Mouse (Mus musculus): Measurements from ENCODE around the gene Cdk9. TPM values are rescaled to one million over a fixed set of nuclear protein-coding genes. Genes with fewer than 3 reads are reported as not detected.

Gene Cdk9
- total RNA-seq, 4 experiments from 2014 or later, result 17.0 to 22.2 (median 20.8) TPM

DNA sequence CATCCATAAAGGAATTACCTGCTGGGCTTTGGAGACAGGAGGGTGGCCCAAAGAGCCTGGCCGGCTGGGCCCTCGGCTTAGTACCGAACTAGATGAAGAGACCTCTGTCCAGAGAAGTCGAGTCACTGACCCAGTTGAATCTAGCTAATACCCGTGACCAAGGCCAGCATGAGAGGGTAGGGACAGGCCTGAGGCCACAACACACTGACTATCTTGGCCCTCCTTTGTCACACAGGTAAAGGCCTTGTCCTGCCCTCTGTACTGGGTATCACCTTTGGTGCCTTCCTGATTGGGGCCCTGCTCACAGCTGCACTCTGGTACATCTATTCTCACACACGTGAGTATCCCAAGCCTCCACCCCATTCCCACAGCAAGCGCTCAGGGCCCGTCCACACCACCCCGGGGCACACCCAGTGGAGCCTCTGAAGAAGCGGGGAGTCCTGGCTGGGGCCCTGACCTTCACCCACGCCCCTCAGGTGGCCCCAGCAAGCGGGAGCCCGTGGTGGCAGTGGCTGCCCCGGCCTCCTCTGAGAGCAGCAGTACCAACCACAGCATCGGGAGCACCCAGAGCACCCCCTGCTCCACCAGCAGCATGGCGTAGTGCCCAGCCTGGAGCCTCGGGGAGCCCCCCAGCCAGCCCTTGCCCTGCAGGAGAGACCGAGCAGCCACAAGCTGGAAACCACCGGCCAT, 31.8 kb downstream of the Cdk9 start:
- no peak for DNase-seq (ENCODE audit: low spot score in 2 of 2)

DNA sequence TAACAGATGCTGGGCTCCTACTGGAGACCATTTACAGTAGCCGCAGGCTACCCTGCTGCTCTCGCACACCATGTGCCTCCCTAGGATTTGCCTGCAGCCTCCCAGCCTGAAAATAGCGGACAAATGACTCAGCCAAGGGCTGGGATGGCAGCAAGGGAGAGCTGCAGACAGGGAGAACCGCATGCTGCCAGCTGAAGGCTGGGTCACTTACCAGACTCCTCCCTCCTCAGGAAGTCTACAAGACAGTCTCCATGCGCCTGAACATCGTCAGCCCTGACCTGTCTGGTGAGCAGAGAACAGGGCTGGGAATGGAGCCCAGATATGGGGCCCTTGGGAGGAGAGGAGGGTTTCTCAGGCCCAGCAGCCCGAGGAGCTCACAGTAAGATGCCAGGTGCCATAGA, 32.8 kb downstream of the Cdk9 start:
- peak in 1 of 2 experiments; percentile 41 for DNase-seq (ENCODE audit: low spot score in 2 of 2)

DNA sequence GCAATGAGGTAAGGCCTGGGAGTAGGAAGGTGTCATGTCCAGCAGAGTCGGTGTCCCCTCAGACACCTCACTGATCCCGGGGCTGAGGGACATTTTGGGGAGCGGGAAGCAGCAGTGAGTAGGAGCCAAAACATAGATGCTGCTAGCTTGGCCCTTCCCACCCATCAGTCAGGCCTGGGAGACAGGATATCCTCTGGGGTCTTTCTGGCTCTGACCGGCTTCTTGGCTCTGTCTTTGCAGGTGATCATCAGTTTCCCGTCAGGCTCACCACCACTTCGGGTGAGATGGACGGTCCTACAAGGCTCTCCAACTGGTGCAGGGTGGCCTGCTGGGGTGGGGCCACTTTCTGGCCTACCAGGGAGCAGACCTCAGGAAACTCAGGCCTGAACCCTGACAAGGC, 35.2 kb downstream of the Cdk9 start:
- DNase-seq (ENCODE audit: low spot score in 2 of 2), result no peak

DNA sequence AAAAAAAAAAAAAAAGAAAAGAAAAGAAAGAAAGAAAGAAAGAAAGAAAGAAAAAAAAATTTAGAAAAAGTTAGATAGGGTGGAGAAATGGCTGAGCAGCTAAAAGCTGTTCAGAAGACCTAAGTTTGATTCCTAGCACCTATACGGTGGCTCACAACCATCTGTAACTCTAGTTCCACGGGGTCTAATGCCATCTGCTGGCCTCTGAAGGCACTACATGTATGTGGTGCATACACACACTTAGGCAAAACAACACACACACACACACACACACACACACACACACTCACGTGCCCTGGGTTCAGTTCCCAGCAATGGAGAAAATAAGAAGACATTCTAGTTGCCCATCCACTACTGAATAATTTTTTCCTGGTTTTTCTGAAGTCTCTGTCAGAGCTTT, 36.1 kb downstream of the Cdk9 start:
- no peak for DNase-seq (ENCODE audit: low spot score in 2 of 2)

DNA sequence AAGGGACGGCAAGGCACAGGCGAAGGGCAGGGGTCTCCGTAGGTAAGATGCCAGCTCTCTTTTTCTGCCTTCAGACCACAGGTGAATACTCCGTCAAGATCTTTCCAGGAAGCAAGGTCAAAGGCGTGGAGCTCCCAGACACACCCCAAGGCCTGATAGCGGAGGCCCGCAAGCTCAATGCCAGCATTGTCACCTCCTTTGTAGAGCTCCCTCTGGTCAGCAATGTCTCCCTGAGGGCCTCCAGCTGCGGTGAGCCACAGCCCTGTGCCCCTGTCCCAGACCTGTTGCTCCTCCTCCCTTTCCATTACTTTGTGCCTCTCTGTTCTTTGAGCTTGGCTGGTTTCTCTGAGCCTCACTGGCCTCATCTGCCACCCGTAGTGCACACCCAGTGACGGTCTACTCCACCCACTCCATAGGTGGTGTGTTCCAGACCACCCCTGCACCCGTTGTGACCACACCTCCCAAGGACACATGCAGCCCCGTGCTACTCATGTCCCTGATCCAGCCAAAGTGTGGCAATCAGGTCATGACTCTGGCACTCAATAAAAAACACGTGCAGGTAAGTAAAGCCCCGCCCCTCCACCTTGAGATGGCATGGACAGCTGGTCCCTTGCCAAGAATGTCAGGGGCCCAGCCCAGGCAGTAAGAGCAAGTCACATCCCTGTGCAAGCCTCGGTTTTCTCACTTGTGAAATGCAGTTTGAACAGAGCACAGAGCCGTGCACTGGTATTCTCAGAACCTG, 39.5 kb downstream of the Cdk9 start:
- no peak for DNase-seq (ENCODE audit: low spot score in 2 of 2)

DNA sequence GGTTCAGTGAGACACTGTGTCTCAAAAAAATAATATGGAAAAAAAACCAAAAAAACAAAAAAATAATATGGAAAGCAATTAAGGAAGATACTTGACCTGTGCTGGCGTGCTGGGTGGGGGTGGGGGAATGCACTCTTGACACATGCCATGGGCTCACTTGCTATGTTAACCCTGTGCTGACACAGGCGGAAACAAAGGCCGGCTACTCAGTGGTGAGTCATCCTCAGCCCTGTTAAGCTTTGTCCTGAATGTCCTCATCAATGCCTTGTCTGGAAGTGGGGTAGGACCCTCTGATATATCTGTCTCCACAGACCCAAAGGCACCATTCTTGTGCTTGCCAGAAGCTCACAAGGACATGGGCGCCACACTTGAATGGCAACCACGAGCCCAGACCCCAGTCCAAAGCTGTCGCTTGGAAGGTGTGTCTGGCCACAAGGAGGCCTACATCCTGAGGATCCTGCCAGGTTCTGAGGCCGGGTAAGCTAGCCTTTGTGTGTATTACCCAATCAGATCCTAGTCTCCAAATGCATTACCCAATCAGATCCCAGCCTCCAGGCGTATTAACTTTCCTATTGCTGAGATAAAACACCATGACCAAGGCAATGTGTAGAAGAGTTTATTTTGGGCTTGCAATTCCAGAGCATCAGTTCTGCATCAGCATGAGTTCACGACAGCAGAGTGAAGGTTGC, 40.8 kb downstream of the Cdk9 start:
- no peak for DNase-seq (ENCODE audit: low spot score in 2 of 2)

DNA sequence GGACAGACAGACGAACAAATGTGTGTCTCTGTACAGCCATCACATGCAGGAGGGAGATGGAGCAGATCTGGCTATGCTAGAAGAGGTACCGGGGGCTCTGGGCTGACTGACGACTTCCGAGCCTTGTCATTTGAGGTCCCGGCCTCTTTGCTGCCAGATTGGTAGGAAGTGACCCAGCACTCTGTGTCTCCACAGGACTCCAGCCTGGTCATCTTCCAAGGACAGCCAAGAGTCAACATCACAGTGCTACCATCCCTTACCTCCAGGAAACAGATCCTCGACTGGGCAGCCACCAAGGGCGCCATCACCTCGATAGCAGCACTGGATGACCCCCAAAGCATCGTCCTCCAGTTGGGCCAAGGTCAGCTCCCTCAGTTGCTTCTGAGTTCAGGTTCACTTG, 41.7 kb downstream of the Cdk9 start:
- no peak for DNase-seq (ENCODE audit: low spot score in 2 of 2)

DNA sequence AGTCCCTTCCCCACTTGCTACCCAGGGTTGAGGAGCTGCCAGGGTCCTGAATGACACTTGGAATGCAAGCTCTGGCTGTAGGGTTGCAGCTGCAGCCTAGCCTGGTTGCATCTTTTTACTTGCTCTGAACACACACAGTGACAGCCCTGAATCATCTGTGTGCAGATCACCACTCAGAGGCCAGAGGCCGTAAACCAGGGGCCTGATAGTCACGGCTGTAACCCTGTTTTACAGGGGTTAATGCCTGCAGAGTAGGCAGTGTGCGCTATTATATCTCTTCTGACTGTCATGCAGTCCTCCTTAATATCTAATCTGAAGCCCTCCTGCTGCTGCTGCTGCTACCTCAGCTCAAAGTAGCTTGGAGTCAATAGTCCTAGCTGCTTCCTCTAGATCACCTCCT, 43.0 kb downstream of the Cdk9 start:
- DNase-seq (ENCODE audit: low spot score in 2 of 2), result no peak

DNA sequence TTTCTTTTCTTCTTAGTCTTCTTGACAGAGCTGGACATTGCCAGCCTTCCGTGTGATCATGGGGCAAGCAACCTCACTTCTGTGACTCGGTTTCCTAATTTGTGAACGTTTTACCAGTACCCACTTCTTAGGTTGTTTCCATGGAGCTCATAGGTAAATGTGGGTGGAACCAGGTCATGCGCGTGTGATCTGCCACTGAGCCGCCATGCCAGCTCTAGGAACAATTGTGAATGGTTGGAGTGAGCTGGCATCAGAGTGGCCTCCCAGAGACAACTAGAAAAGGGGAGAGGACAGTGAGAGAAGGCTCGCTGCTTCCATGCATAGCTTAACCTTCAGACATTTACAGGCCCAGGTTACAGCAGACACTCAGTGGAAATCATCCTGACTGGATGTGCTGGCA, 44.7 kb downstream of the Cdk9 start:
- no peak for DNase-seq (ENCODE audit: low spot score in 2 of 2)

DNA sequence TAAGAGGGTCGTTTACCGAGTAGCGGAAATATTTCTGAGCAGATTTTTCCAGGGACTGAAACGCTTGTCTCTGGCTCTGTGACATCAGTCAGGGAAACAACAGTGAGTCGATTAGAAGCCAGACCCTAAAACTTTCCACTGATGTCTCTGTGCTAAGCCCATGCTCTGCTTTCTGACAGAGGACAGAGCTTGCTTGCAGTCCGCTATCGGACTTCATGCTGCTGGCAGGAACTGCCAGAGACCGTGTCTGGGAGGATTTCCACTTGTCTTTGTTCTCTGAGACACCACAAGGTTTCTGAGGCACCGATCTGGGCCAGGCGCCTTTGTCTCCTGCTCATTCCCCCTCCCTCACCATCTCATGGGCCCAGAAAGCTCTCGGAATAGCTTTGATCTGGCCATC, 45.1 kb downstream of the Cdk9 start:
- DNase-seq (ENCODE audit: low spot score in 2 of 2), result no peak

DNA sequence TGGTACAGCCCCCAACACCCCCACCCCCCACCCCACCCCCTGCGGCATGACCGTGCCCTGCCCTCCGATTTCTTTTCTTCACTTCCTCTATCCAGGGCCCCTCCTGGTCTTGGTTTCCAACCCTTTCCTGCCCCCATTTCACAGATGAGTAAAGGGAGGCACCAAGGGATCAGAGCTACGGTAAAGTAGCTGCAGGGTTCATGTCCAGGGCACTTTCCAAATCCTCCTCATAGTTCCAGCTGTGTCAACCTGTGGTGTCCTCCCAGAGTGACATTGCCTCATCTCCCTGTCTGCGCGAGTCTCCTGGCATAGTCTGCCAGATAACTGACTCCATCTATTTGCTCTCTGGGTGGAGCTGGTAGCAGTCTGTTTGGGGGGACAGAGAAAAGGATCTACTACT, 47.0 kb downstream of the Cdk9 start:
- no peak for DNase-seq (ENCODE audit: low spot score in 2 of 2)

DNA sequence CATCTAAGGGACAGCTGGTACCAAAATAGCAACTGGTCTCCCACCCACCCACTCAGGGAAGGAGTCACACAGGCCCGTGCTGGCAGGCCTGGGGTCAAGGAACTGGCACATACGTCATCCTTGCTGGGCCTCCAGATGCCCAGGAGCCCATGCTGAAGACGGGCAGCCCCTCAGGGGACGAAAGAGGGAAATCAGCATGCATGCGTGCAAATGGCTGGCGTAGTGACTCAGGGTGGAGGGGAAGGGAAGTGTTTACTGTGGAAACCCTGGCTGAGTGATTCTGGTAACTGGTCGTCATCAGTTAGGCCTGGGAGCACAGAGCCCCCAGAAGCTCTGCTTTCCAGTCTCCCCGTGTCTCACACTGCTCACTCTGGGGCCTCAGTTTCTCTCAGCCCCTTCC, 47.5 kb downstream of the Cdk9 start:
- DNase-seq (ENCODE audit: low spot score in 2 of 2), result no peak

DNA sequence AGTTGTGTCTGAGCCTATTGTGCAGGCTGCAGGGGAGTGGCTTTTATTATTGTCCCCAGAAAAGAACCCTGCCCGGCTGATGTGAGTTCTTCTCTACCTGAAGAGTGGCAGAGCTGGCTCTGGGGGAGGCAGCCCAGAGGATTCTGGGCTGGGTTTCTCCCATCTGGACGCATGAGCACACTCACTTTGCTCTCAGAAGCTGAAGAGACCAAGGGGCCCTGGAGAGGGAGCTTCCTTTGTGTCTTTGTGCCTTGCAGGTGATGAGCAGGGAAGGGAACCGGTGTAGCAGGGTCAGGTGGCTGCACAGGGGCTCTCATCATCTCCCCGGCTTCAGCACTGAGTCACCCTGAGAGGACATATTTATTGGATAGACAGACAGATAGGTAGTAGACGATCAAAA, 50.6 kb downstream of the Cdk9 start:
- DNase-seq (ENCODE audit: low spot score in 2 of 2), result no peak

DNA sequence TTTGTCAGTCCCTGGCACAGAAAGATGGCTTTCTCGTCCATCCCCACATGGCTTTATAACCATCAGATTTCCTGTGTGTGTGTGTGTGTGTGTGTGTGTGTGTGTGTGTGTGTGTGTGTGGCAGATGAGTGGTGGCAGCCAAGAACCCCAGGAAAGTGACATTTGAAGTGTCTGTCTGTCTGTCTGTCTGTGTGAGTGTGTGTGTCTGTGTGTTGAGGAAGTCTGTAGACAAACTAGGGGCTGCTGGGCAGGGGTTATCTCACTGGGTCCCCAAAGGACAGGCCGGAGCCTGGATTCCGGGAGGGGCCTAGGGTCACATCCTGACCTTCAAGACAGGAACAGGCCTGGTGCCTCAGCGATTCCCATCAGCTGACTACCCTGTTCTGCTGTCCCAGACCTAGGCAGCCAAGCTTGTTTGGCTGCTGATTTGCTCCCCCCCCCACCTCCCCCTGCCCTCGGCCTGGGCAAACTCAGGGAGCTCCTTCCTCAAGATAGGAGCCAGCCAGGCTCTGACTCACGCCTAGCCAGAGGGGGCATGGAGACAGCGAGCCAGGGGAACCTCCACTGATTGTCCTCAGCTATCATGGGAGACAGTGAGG, 51.3 kb downstream of the Cdk9 start:
- no peak for DNase-seq (ENCODE audit: low spot score in 2 of 2)

DNA sequence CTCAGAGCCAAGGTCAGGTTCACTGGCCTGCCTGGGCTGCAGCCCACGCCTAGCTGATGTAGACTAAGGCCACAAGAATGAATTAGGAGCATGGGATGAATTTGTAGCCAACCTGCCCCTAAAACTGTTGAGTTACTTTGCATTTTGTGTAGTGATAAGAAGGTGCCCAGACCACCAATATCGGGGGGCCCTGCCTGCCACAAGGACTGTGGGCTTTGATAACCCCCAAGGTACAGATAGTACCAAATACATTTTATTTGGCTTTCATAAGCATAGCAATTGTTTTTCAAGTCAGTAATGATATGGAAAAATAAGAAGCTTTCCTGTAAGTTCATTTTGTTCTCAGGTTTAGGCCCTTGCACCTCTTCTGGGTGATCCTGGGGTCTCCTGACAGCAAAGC, 54.0 kb downstream of the Cdk9 start:
- no peak for DNase-seq (ENCODE audit: low spot score in 2 of 2)

DNA sequence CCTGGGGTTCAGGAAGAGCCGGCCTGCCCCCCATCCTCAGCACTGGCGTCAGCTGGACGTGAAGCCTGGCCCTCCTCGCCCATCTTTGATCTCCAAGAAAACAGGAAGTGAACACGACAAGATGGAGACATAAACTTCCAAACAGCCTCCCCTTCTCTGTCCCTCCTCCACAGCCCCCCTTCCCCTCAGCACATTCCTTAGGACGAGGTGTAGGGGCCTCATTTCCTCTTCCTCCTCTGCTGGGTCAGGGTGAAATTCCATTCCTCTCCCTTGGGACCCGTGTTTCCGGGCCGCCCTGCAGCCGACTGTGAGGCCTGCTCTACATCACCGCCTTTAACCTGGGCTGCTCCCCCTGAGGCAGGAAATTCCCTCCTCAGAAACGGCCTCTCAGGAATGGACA, 57.0 kb downstream of the Cdk9 start:
- DNase-seq (ENCODE audit: low spot score in 2 of 2), result no peak

Small RNAs within 50 kb of the gene (microRNA-seq; reads per million reads assigned to microRNA genes)
- gene Gm47291 (not detected), gene Mir2861 (not detected), gene Mir3960 (not detected), gene Mir8093 (not detected)

Other genes starting within 250 kb of the Cdk9 start
- gene Fam102a, start 177.7 kb downstream of the Cdk9 start, total RNA-seq (2022), result 1 to 10 TPM; 1.6 to 3.8 (median 2.9) TPM
- 10 to 100 TPM in 3 of 4 experiments, 1 to 10 TPM in 1; 9.2 to 15.0 (median 10.6) TPM for gene Dpm2, start 142.2 kb downstream of the Cdk9 start, total RNA-seq (2022)
- not detected for gene Pip5kl1, start 138.3 kb downstream of the Cdk9 start, total RNA-seq (2022)
- gene 9430097D07Rik, start 137.4 kb downstream of the Cdk9 start, total RNA-seq (2022), result not detected
- 10 to 100 TPM; 11.4 to 15.5 (median 13.8) TPM for gene St6galnac4, start 126.0 kb downstream of the Cdk9 start, total RNA-seq (2022)
- gene St6galnac6, start 113.4 kb downstream of the Cdk9 start, total RNA-seq (2022), result 10 to 100 TPM; 48.6 to 61.3 (median 54.9) TPM
- gene Ak1, start 91.3 kb downstream of the Cdk9 start, total RNA-seq (2022), result 1,000 to 10,000 TPM; 1,455 to 1,877 (median 1,746) TPM
- gene Eng, start 66.5 kb downstream of the Cdk9 start, total RNA-seq (2022), result 10 to 100 TPM; 17.4 to 26.6 (median 20.5) TPM
- 1 to 10 TPM; 4.2 to 5.8 (median 4.7) TPM for gene Fpgs, start 8.9 kb downstream of the Cdk9 start, total RNA-seq (2022)
- 1 to 10 TPM; 3.3 to 6.6 (median 6.1) TPM for gene Sh2d3c, start 8.0 kb upstream of the Cdk9 start, total RNA-seq (2022)
- not detected for gene 6330409D20Rik, start 27.9 kb upstream of the Cdk9 start, total RNA-seq (2022)
- 1 to 10 TPM; 4.3 to 5.1 (median 4.6) TPM for gene Tor2a, start 44.2 kb upstream of the Cdk9 start, total RNA-seq (2022)
- gene Ttc16, start 62.6 kb upstream of the Cdk9 start, total RNA-seq (2022), result under 1 TPM in 1 of 4 experiments, not detected in 3; 0.09 TPM
- gene Ptrh1, start 62.7 kb upstream of the Cdk9 start, total RNA-seq (2022), result 1 to 10 TPM; 1.4 to 3.8 (median 2.3) TPM
- gene Cfap157, start 71.4 kb upstream of the Cdk9 start, total RNA-seq (2022), result not detected
- gene Stxbp1, start 134.2 kb upstream of the Cdk9 start, total RNA-seq (2022), result 1 to 10 TPM; 2.0 to 2.6 (median 2.1) TPM
- 1 to 10 TPM; 3.8 to 6.3 (median 5.4) TPM for gene Fam129b, start 163.0 kb upstream of the Cdk9 start, total RNA-seq (2022)
- gene Rpl12, start 248.5 kb upstream of the Cdk9 start, total RNA-seq (2022), result 100 to 1,000 TPM in 2 of 4 experiments, 10 to 100 TPM in 2; 77.4 to 121 (median 96.8) TPM
- gene Lrsam1, start 248.5 kb upstream of the Cdk9 start, total RNA-seq (2022), result 10 to 100 TPM; 10.1 to 14.6 (median 11.8) TPM